Mouse (Mus musculus) embryonic fibroblast, embryonic 13.5 days (primary cell): Measurements from ENCODE around the gene Disp2.

ENCODE experiments used
- CTCF ChIP-seq: IDR thresholded peaks from 2 replicates; pipeline ENCODE4 v1.5.1; 2011; ENCODE audit warnings: mild to moderate bottlenecking, control low read depth, low read length, moderate library complexity, borderline replicate concordance; ENCODE audit not compliant: insufficient read depth
- POLR2A ChIP-seq: IDR thresholded peaks from 2 replicates; pipeline ENCODE4 v1.6.1; 2011; ENCODE audit warnings: low read depth, mild to moderate bottlenecking, control low read depth, low read length, moderate library complexity

- TF ChIP-seq CTCF (no peak), POLR2A (no peak)
Measured at GRCm38 (mm10) chr2:118744621-118745020, 34.9 kb upstream of the Disp2 start.
